Mouse (Mus musculus): ENCODE data around the gene Kcnc1. TPM values are rescaled to one million over a fixed set of nuclear protein-coding genes. Genes with fewer than 3 reads are reported as not detected.

The Kcnc1 gene
- polyA plus RNA-seq, 1 experiment from 2014 or later: 0.69 TPM

GRCm38 (mm10) chr7:46396928-46397731, 833 bp downstream of the Kcnc1 start:
- H3K36me3 ChIP-seq (replicated peaks): no peaks in the 10 kb centered on the region
- peak overlapping the region; percentile 66 for H3K4me3 ChIP-seq
- 2% methylated on average over 64 of the region's 64 CpGs for WGBS
- peaks cover 30% of the 10 kb centered on the region for H3K4me1 ChIP-seq
- peak overlapping the region; percentile 40; the same call in 1 of the 2 replicates for H3K27ac ChIP-seq (replicated peaks)
- DNase-seq (ENCODE audit: low spot score): peak; percentile 19
- peaks cover 93% of the 10 kb centered on the region for H3K27me3 ChIP-seq (replicated peaks; ENCODE audit: low read depth, poor library complexity, severe bottlenecking)
- H3K9me3 ChIP-seq: no peaks in the 10 kb centered on the region

- 12% methylated on average over 70 of the region's 70 CpGs for WGBS
- H3K36me3 ChIP-seq (replicated peaks): no peaks in the 10 kb centered on the region
- peaks cover 92% of the 10 kb centered on the region for H3K27me3 ChIP-seq (replicated peaks; ENCODE audit: low read depth, poor library complexity, severe bottlenecking)
- H3K9me3 ChIP-seq: no peaks in the 10 kb centered on the region
- H3K4me1 ChIP-seq: peaks cover 30% of the 10 kb centered on the region
- peak; percentile 15 for DNase-seq (ENCODE audit: low spot score)
- H3K4me3 ChIP-seq: peak overlapping the region; percentile 66
- no peak overlapping the region for H3K27ac ChIP-seq (replicated peaks)
Observed at GRCm38 (mm10) chr7:46397732-46398333, 1.5 kb downstream of the Kcnc1 start.

GRCm38 (mm10) chr7:46398612-46399011, 2.3 kb downstream of the Kcnc1 start:
- H3K27ac ChIP-seq (replicated peaks): no peak overlapping the region
- peaks cover 85% of the 10 kb centered on the region for H3K27me3 ChIP-seq (replicated peaks; ENCODE audit: low read depth, poor library complexity, severe bottlenecking)
- H3K4me1 ChIP-seq: peaks cover 30% of the 10 kb centered on the region
- H3K9me3 ChIP-seq: no peaks in the 10 kb centered on the region
- no peaks in the 10 kb centered on the region for H3K36me3 ChIP-seq (replicated peaks)
- H3K4me3 ChIP-seq: no peak overlapping the region
- no peak for DNase-seq (ENCODE audit: low spot score)
- WGBS: 74% methylated on average over 4 of the region's 4 CpGs

GRCm38 (mm10) chr7:46399676-46400075, 3.4 kb downstream of the Kcnc1 start:
- Histone ChIP-seq H3K4me3 (no peak overlapping the region), H3K36me3 (replicated peaks) (no peaks in the 10 kb centered on the region), H3K27me3 (replicated peaks; ENCODE audit: low read depth, poor library complexity, severe bottlenecking) (peaks cover 78% of the 10 kb centered on the region), H3K9me3 (no peaks in the 10 kb centered on the region), H3K4me1 (peaks cover 30% of the 10 kb centered on the region), H3K27ac (replicated peaks) (no peak overlapping the region)
- 88% methylated on average over 1 of the region's 1 CpGs for WGBS
- no peak for DNase-seq (ENCODE audit: low spot score)

GRCm38 (mm10) chr7:46400346-46400745, 4.0 kb downstream of the Kcnc1 start:
- 53% methylated on average over 8 of the region's 8 CpGs for WGBS
- Histone ChIP-seq H3K27ac (replicated peaks) (no peak overlapping the region), H3K36me3 (replicated peaks) (no peaks in the 10 kb centered on the region), H3K4me1 (peaks cover 27% of the 10 kb centered on the region), H3K9me3 (no peaks in the 10 kb centered on the region), H3K4me3 (no peak overlapping the region), H3K27me3 (replicated peaks; ENCODE audit: low read depth, poor library complexity, severe bottlenecking) (peaks cover 77% of the 10 kb centered on the region)
- DNase-seq (ENCODE audit: low spot score): no peak

GRCm38 (mm10) chr7:46401371-46402180, 5.3 kb downstream of the Kcnc1 start:
- Histone ChIP-seq H3K27me3 (replicated peaks; ENCODE audit: low read depth, poor library complexity, severe bottlenecking) (peaks cover 65% of the 10 kb centered on the region), H3K4me1 (peaks cover 15% of the 10 kb centered on the region), H3K4me3 (no peak overlapping the region), H3K9me3 (no peaks in the 10 kb centered on the region), H3K36me3 (replicated peaks) (no peaks in the 10 kb centered on the region), H3K27ac (replicated peaks) (no peak overlapping the region)
- 73% methylated on average over 3 of the region's 3 CpGs for WGBS
- DNase-seq (ENCODE audit: low spot score): no peak

GRCm38 (mm10) chr7:46403616-46404485, 7.6 kb downstream of the Kcnc1 start:
- no peaks in the 10 kb centered on the region for H3K9me3 ChIP-seq
- no peak overlapping the region for H3K4me3 ChIP-seq
- H3K4me1 ChIP-seq: 0 out of 2 replicates have a peak, but pooled peaks cover 3% of the 10 kb centered on the region
- no peak for DNase-seq (ENCODE audit: low spot score)
- H3K36me3 ChIP-seq (replicated peaks): no peaks in the 10 kb centered on the region
- H3K27me3 ChIP-seq (replicated peaks; ENCODE audit: low read depth, poor library complexity, severe bottlenecking): peaks cover 42% of the 10 kb centered on the region
- no peak overlapping the region for H3K27ac ChIP-seq (replicated peaks)
- 81% methylated on average over 15 of the region's 15 CpGs for WGBS

- Histone ChIP-seq H3K9me3 (no peaks in the 10 kb centered on the region), H3K4me1 (0 out of 2 replicates have a peak, but pooled peaks cover 6% of the 10 kb centered on the region), H3K4me3 (no peak overlapping the region), H3K27ac (replicated peaks) (no peak overlapping the region), H3K27me3 (replicated peaks; ENCODE audit: low read depth, poor library complexity, severe bottlenecking) (peaks cover 33% of the 10 kb centered on the region), H3K36me3 (replicated peaks) (no peaks in the 10 kb centered on the region)
- 82% methylated on average over 7 of the region's 7 CpGs for WGBS
- no peak for DNase-seq (ENCODE audit: low spot score)
Observed at GRCm38 (mm10) chr7:46404756-46405155, 8.5 kb downstream of the Kcnc1 start.

- Histone ChIP-seq H3K27me3 (replicated peaks; ENCODE audit: low read depth, poor library complexity, severe bottlenecking) (0 out of 2 replicates have a peak, but pooled peaks cover 10% of the 10 kb centered on the region), H3K4me3 (no peak overlapping the region), H3K27ac (replicated peaks) (no peak overlapping the region), H3K4me1 (0 out of 2 replicates have a peak, but pooled peaks cover 6% of the 10 kb centered on the region), H3K9me3 (no peaks in the 10 kb centered on the region), H3K36me3 (replicated peaks) (no peaks in the 10 kb centered on the region)
- 89% methylated on average over 9 of the region's 9 CpGs for WGBS
- DNase-seq (ENCODE audit: low spot score): no peak
Observed at GRCm38 (mm10) chr7:46408606-46409005, 12.3 kb downstream of the Kcnc1 start.

- no peak for DNase-seq (ENCODE audit: low spot score)
- Histone ChIP-seq H3K9me3 (no peaks in the 10 kb centered on the region), H3K4me1 (0 out of 2 replicates have a peak, but pooled peaks cover 6% of the 10 kb centered on the region), H3K27me3 (replicated peaks; ENCODE audit: low read depth, poor library complexity, severe bottlenecking) (0 out of 2 replicates have a peak, but pooled peaks cover 10% of the 10 kb centered on the region), H3K4me3 (no peak overlapping the region), H3K36me3 (replicated peaks) (no peaks in the 10 kb centered on the region), H3K27ac (replicated peaks) (no peak overlapping the region)
- WGBS: 50% methylated on average over 12 of the region's 12 CpGs
Observed at GRCm38 (mm10) chr7:46409204-46409789, 13.0 kb downstream of the Kcnc1 start.

- Histone ChIP-seq H3K36me3 (replicated peaks) (no peaks in the 10 kb centered on the region), H3K4me1 (0 out of 2 replicates have a peak, but pooled peaks cover 6% of the 10 kb centered on the region), H3K4me3 (no peak overlapping the region), H3K27ac (replicated peaks) (no peak overlapping the region), H3K27me3 (replicated peaks; ENCODE audit: low read depth, poor library complexity, severe bottlenecking) (no peaks in the 10 kb centered on the region), H3K9me3 (no peaks in the 10 kb centered on the region)
- no peak for DNase-seq (ENCODE audit: low spot score)
- WGBS: 74% methylated on average over 6 of the region's 6 CpGs
Observed at GRCm38 (mm10) chr7:46410727-46411126, 14.4 kb downstream of the Kcnc1 start.
